Mouse (Mus musculus) spleen, postnatal 36 days (tissue): ENCODE results near the gene Ciapin1.

Source experiments
- DNase-seq, 2 experiments: peaks; one replicate each; pipeline ENCODE4 v3.0.0; 2022; ENCODE audit warnings: low spot score in 2 of 2, mixed read lengths in 1 of 2

Ciapin1 gene

DNA sequence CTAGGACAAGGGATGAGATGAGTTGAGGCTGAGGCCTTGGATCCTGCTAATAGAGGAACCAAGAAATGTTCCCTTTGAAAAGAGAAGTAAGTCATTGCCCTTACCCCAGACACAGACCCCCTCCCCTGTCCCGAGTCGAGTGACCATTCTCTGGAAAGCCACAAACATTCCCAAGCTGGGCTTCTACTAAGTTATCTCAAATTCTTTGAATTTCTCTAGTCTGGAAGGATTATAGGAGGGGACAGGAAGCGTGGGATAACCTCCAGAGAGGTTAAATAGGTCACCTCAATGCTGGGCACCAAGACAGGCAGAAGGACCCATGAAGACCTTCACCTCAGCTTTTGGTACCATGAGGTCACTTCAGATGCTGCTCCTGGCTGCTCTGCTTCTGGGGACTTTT, 28.0 kb downstream of the Ciapin1 start, which contains the start of gene Ccl17:
Gene Ccl17 (plus strand): TSS at position 301 of the 400 bp plus-strand sequence.
- DNase-seq, result no peak

- no peak for DNase-seq
Observed at GRCm38 (mm10) chr8:94808372-94808771, 29.8 kb downstream of the Ciapin1 start.

GRCm38 (mm10) chr8:94807506-94807905, 30.7 kb downstream of the Ciapin1 start:
- no peak for DNase-seq

DNA sequence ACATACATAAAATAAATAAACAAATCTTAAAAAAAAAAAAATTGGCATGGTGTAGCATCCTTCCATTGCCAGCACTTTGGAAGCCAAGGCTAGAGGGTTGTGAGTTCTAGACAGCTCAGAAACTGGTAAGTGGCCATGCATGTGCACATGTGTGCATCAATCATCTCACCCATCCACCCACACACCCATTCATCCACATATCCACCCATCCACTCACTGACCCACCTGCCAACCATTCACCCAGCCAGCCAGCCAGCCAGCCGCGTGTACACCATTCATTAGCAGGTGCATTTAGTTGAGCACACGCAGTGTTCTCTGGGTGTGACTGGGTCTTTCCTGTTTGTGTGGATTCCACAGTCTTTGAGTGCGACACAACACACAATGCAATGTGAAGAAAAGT, 32.3 kb downstream of the Ciapin1 start:
- no peak for DNase-seq

GRCm38 (mm10) chr8:94804546-94805340, 33.4 kb downstream of the Ciapin1 start:
- DNase-seq, result no peak

GRCm38 (mm10) chr8:94803551-94803950, 34.6 kb downstream of the Ciapin1 start:
- DNase-seq, result no peak

DNA sequence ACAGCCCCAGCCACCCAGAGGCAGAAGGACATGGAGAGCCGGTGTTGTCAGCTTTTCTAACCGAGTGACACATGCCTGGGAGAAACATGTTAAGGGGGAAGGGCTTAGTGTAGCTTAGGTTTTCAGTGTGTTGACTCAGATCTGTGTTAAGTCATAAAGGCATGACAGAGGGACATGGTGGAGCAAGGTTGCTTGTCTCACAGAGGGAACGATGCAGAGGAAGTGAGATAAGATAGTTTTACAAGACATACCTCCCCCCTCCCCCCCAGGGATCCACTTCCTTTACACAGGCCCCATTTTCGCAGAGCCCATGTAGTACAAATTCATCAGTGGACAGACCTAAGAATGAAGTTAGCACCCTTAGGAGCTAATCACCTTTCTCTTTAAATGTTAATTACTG, 35.8 kb downstream of the Ciapin1 start:
- DNase-seq, result no peak

- DNase-seq, result no peak
Observed at GRCm38 (mm10) chr8:94801293-94802095, 36.7 kb downstream of the Ciapin1 start.

GRCm38 (mm10) chr8:94800278-94800968, 37.7 kb downstream of the Ciapin1 start:
- DNase-seq, result no peak

- DNase-seq, result no peak
Observed at GRCm38 (mm10) chr8:94794782-94795181, 43.4 kb downstream of the Ciapin1 start.

GRCm38 (mm10) chr8:94794368-94794767, 43.8 kb downstream of the Ciapin1 start:
- no peak for DNase-seq

DNA sequence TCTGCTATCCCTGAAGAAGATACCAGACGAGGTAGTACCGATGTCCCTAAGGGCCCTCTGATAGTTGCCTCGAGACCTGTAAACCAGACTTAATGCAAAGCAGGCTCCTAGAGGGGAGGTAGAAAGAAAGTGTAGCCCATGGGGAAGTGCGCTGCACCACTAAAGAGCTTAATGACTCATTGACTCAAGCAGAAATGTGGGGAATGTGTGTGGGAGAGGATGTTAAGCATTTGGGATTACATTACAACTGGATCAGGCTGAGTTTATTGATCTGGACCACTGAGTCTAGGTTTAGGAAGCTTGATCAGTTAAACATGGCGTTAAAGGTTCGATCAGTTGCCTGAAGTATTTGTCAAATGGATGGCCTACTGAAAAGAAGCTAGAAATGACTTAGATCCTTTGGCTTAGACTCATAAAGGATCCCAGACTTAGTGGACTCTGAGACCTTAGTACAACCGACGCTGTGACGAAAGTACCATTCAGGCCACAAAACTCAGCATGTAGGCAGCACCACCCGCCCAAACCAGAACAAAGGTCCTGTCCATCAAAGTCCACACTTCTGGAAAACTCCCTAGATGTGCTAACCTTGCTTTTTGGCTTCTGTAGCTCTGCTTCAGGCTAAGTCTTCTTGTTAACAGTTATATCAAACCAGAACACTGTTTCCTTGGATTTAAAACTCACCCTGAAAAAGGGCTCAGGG, 48.8 kb downstream of the Ciapin1 start:
- DNase-seq, result no peak

DNA sequence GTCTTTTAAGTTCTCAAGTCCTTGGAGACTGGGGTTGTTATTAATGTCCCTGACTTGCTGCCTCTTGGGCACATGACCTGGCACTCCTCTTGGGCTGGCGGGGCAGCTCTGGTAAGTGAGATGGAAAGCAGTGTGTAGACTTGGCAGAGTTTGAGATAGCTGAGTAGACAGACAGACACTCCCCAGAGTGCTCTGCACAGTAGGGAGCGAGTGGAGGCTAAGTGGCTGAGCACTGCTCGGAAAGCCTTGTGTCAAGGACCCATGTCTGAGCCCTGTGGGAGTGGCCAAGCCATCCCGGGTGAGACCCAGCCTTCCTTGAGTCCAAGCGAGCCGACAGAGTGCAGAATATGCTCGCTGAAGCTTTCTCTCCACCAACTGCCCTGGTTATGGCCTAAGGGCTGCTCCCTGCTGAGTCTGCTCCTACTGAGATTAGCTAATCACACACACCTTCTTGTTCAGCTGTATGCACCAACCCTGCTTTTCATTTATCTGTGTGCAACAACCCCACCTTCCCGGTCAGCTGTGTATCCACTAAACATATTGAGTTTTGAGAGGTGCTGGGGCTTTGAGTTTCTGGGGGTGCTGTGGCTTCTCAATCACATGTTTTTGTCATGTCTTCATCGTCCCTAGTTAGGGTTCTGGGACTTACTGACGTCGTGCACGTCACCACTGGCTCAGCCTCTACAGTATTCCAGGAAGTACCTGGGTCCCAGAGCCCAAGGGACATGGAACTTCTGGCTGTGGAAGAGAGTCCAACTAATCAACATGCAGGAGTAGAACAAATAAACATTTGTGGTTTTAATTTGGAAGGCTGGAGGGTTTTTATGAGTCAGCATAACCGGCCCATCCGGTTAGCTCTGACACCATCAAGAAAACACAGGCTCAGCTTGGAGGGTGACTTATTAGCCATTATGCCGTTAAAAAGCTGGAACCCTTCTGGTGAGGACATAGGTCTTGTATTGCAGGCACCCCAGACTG, 50.3 kb downstream of the Ciapin1 start:
- peak; percentile 57 to 76 for DNase-seq

DNA sequence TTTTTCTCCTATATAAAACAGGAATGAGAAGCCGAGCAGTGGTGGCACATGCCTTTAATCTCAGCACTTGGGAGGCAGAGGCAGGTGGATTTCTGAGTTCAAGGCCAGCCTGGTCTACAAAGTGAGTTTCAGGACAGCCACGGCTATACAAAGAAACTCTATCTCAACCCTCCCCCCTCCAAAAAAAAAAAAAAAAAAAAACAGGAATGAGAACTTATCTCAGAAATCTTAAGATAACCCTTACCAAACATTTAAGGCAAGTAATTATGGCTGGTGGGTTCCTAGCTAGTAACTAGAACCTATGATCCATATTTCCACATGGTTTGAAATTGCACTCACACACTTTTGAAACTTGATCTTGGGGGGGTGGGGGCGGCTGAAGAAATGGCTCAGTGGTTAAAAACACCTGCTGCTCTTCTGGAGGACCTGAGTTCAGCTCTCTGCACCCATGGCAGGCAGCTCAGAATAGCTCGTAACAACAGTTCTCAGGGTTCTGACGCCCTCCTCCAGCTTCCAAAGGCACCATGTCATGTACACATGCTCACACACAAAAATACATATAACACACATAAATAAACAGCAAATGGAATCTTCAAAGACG, 52.1 kb downstream of the Ciapin1 start:
- no peak for DNase-seq

DNA sequence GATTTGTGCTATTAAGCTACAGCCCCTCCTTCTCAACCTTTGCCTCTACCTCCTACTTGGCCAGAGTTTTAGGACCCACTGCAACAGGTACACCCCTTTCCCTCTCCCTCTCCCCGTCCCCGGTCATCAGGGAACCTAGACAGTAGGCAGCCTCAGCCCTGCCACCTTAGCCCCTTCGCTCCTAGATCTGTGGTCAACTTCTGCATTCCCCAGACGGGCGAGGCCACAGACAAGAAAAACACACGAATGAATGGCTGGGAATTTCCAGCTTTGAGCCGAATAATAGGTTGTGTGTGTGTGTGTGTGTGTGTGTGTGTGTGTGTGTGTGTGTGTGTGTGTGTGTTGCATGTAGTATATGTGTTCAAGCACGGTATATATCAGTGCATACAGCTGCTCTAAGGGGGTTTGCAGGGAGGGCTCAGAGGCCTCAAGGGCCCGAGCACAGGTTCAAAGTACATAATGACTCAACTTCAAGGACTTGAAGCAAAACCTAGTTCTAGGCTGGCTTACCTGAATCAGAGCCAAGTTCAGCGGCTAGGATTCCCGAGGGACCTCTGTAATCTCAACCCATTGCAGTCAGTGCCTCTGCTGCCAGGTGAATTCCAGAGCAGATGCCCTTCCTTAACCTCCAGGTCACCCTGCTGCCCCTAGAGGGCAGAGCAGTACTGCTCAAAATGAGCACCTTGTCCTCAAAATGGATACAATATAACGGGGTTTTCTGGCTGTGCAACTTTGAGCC, 52.7 kb downstream of the Ciapin1 start:
- peak; percentile 60 to 74 for DNase-seq

- no peak for DNase-seq
Observed at GRCm38 (mm10) chr8:94783890-94784289, 54.3 kb downstream of the Ciapin1 start.

DNA sequence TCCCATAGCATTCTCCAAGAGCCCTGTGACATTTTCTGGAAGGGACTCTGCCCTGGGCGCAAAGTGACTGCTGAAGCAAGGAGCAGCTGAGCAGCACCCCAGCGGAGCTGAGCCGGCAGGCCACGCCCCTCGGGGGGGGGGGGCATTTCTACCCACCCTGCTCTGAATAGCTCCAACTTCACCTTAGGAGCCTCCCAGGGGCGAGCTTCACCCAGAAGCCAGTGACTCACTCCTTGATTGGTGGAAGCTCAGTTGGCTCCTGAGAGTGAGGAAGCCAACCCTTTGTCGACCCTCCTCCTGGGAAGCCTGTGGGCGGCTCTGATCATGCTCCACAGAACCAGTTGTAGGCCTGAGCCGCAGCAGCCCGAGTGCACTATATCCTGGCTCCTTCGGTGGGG, 56.3 kb downstream of the Ciapin1 start:
- no peak for DNase-seq

- DNase-seq, result no peak
Observed at GRCm38 (mm10) chr8:94781155-94781837, 56.9 kb downstream of the Ciapin1 start.
